Mouse (Mus musculus) G1E (cell line): ENCODE data around the gene Tpi1.

Source experiments
- CTCF ChIP-seq: IDR thresholded peaks from 2 replicates; pipeline ENCODE4 v1.5.1; 2012; ENCODE audit warnings: low read depth, low read length, inconsistent platforms, mixed read lengths
- GATA1 ChIP-seq: IDR thresholded peaks from 2 replicates; pipeline ENCODE4 v1.6.1; 2012; ENCODE audit warnings: borderline replicate concordance, low read length, inconsistent platforms, mixed read lengths
- TAL1 ChIP-seq: conservative IDR thresholded peaks from 2 replicates; pipeline ENCODE4 v1.6.1; 2012; ENCODE audit warnings: low read depth, low read length, inconsistent platforms, mixed read lengths

DNA sequence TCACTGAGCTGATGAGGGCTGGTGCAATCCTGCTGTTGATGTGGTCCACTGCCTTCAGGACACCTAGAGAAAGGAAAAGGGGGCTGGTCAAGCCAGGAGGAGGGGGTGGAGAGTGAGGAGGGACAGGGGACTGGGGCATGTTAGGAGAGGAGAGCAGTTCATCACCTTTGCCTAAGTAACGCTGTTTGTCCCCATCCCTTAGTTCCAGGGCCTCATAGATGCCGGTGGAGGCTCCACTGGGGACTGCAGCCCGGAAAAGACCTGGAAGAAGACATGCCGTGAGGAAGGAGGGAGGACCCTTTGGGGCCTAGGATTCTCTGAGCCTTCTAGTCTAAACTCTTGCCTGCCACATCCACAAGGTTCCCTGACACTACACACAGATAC is 46.6 kb downstream of the Tpi1 start:
- TF ChIP-seq CTCF (no peak), GATA1 (no peak), TAL1 (no peak)
